Mouse (Mus musculus) testis, adult 2 months (tissue): ENCODE results near the gene Tas2r137. TPM values are rescaled to one million over a fixed set of nuclear protein-coding genes. Genes with fewer than 3 reads are reported as not detected.

Experiments
- H3K27ac ChIP-seq: fragments of 200-500 bp; 2 replicates; pipeline ENCODE4 v1.5.1; 2012; ENCODE audit warnings: low read depth, low read length; ENCODE audit not compliant: control insufficient read depth, insufficient read depth
- H3K27me3 ChIP-seq: fragments of 200-500 bp; 2 replicates; pipeline ENCODE4 v1.6.1; 2012; ENCODE audit warnings: mild to moderate bottlenecking, low read length, moderate library complexity; ENCODE audit not compliant: control insufficient read depth, insufficient read depth
- H3K36me3 ChIP-seq: fragments of 200-500 bp; 2 replicates; pipeline ENCODE4 v1.6.1; 2012; ENCODE audit warnings: mild to moderate bottlenecking, low read length; ENCODE audit not compliant: control insufficient read depth, insufficient read depth
- H3K4me1 ChIP-seq: fragments of 200-500 bp; 2 replicates; pipeline ENCODE4 v1.6.1; 2012; ENCODE audit warnings: low read length; ENCODE audit not compliant: control insufficient read depth, insufficient read depth
- H3K4me3 ChIP-seq: fragments of 200-500 bp; 2 replicates; pipeline ENCODE4 v1.5.1; 2012; ENCODE audit warnings: low read depth, mild to moderate bottlenecking, low read length, moderate library complexity, mixed read lengths; ENCODE audit not compliant: control insufficient read depth
- CTCF ChIP-seq: fragments of 200-500 bp; IDR thresholded peaks from 2 replicates; pipeline ENCODE4 v1.5.1; 2012; ENCODE audit warnings: low read depth, mild to moderate bottlenecking, inconsistent platforms, low read length, moderate library complexity; ENCODE audit not compliant: control insufficient read depth, insufficient read depth, insufficient replicate concordance
- POLR2A ChIP-seq: fragments of 200-500 bp; IDR thresholded peaks from 2 replicates; pipeline ENCODE4 v1.6.1; 2012; ENCODE audit warnings: low read depth, mild to moderate bottlenecking, inconsistent platforms, low read length, moderate library complexity; ENCODE audit not compliant: control insufficient read depth
- polyA plus RNA-seq: library from polyadenylated mRNA; depleted of rRNA; stranded (reverse); fragments of >200 nt; gene quantifications from 2 replicates; pipeline ENCODE4 v1.2.3, GENCODE M21; 2012; rRNA removed

Gene Tas2r137
- 0.12 TPM in 1 of 2 replicates, not detected in the other for polyA plus RNA-seq

DNA sequence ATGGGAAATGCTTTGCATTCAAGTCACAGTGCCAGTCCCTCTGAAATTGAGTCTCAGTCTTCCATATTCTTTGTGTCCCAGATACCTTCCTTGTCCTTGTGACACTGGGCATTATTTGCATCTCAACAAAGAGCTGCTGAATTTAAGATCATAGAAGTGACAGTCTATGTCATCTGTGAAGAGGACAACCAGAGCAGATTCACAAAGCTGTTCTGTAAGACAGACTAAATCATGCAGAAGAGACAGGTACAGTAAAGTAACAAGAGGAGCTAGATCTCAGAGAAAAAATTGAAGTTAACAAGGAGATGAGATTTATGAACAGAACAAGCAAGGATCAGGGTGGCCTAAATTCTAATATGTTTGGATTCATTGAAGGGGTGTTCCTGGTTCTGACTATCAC is at the start of gene Tas2r137:
Gene Tas2r137, plus strand, starts transcription at position 301 of the 400 bp plus-strand sequence.
- H3K36me3 ChIP-seq = no peaks in the 10 kb centered on the region
- no peaks in the 10 kb centered on the region for H3K27me3 ChIP-seq
- no peaks in the 10 kb centered on the region for H3K4me1 ChIP-seq
- H3K4me3 ChIP-seq = no peak within 1 kb of the TSS
- no peak for TF ChIP-seq CTCF
- no peak for TF ChIP-seq POLR2A
- H3K27ac ChIP-seq = no peak within 1 kb of the TSS

DNA sequence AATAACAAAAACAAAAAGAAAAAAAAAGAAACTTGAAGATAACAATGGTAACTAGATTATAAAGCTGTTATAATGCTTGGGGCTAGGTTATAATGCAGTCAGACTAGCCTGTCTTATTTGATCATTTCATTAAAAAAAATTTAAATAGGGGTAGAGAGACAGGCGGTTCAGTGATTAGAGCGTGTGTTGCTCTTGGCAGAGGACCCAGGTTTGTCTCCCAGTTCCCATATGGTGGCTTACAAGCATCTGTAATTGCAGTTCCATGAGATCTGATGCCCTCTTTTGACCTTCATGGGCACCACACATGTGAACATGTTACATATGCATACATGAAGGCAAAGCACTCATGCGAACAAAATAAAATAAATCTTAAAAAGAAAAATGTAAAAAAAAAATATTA is 49.8 kb upstream of the Tas2r137 start:
- H3K36me3 ChIP-seq = no peaks in the 10 kb centered on the region
- no peak overlapping the region for H3K27ac ChIP-seq
- no peak overlapping the region for H3K4me3 ChIP-seq
- no peak for TF ChIP-seq CTCF
- no peak for TF ChIP-seq POLR2A
- no peaks in the 10 kb centered on the region for H3K27me3 ChIP-seq
- H3K4me1 ChIP-seq = peaks cover 7% of the 10 kb centered on the region

DNA sequence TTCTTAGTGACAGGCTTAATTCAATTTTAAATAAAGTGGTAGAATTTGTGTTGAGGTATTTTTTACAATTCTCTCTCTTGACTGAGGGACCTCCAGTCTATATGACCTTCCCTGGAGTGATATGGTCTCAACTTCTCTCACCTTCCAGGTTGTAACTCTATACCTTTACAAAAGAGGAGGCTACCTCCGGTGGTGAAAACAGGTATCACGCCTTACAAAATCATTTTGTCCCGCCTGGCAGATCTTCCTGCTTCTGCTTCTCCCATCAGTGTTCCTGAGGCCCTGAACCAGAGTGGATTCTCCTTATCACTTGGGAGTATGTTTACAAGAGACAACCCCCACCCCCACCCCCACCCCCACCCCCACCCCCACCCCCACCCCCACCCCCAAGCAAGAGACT is 49.3 kb upstream of the Tas2r137 start:
- Histone ChIP-seq H3K36me3 (no peaks in the 10 kb centered on the region), H3K27me3 (no peaks in the 10 kb centered on the region), H3K27ac (no peak overlapping the region), H3K4me3 (no peak overlapping the region), H3K4me1 (peaks cover 6% of the 10 kb centered on the region)
- TF ChIP-seq POLR2A (no peak), CTCF (no peak)

DNA sequence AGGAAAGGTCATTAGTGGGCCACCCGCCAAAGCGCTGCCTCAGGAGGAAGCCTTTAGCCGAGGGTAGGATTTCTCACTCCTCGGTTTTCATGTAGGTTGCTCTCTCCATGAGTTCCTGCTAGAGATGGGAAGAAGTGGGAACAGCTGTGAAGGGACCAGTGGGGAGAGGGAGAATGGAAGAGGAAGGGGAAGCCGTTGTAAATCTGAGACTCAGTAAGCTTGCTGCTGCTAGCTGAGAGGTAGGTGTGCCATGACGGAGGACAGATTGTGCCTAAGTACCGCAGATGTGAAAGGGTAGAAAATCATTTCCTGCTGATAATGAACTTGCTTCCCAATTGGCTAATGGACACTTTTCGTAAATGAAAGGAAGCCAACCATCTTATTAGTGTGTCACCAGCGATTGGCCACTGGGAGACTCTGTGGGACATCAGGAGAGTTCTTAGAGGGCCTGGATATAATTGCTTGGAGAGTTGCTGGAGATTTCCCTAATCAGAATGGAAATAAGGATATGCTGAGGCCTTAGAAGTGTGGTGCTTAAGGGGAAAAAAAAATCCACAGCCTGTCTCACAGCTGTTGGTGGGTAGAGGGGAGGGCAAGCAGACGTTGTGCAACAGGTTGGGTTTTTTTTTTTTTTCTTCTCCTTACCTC is 47.6 kb upstream of the Tas2r137 start:
- Histone ChIP-seq H3K4me3 (no peak overlapping the region), H3K27me3 (no peaks in the 10 kb centered on the region), H3K4me1 (peaks cover 6% of the 10 kb centered on the region), H3K36me3 (no peaks in the 10 kb centered on the region), H3K27ac (no peak overlapping the region)
- no peak for TF ChIP-seq POLR2A
- TF ChIP-seq CTCF = no peak

DNA sequence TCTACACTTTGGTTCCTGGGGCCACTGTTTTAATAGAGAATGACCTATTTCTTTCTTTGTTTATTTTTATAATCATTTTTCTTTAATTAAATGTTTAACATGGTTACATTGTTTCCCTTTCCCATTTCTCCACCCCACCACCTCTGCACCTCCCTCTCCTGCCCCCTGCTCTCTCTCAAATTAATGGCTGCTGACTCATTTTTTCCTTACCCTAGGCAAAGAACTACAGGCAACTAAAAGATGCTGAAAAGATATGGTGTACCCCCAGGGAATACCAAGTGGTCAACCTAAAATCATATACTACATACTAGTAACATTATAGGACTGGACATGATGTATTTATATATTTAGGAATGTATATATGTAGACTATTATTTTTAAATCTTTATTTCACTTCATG is 42.4 kb upstream of the Tas2r137 start:
- H3K4me3 ChIP-seq = no peak overlapping the region
- no peaks in the 10 kb centered on the region for H3K4me1 ChIP-seq
- no peaks in the 10 kb centered on the region for H3K27me3 ChIP-seq
- TF ChIP-seq POLR2A = no peak
- no peak for TF ChIP-seq CTCF
- H3K27ac ChIP-seq = no peak overlapping the region
- H3K36me3 ChIP-seq = no peaks in the 10 kb centered on the region

DNA sequence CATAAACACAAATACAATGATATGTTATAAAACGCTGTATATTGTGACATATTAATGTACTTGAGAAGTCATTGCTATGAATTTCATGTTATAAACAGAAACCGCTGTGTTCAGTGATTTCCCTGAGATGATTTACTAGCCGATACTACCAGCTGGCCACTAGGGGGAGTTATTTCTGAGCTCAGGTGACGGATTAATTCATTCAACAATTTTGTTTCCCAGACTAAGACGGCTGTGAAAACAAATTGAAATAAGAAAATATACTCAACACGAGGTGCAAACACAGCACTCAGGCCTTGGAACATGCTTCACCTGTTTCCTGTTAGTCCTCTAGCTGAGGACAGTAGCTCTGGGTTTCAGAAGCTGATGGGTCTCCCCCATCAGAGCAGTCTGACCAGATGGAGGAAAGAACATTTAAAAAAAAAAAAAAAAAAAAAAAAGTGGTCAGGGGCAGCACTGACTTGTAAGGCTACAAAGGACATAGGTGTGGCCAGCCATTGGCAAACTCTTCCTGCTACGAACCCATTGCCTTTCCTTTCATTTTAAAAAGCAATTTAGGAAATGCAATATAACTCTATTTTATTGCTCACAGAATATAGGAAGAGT is 36.5 kb upstream of the Tas2r137 start:
- H3K27me3 ChIP-seq = no peaks in the 10 kb centered on the region
- H3K4me3 ChIP-seq = no peak overlapping the region
- no peaks in the 10 kb centered on the region for H3K36me3 ChIP-seq
- TF ChIP-seq CTCF (no peak), POLR2A (no peak)
- H3K4me1 ChIP-seq = no peaks in the 10 kb centered on the region
- no peak overlapping the region for H3K27ac ChIP-seq

DNA sequence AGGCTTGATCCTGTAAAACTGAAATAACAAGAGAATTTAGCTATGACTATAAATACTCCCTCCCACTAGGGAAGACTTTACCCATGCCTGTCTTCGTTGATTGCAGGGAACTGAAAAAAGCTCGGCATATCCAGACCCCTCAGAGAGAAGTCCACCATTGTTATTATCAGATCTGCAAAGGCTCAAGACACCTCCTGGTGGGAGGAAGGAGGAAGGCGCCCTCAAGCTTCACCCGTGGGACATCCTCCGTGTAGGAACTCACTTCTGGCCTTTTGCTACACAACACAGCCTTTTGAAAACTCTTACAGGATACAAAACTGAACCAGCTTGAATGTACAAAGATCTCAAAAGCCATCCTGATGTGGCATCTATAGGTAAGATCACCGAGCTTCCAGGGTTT is 25.3 kb upstream of the Tas2r137 start:
- no peaks in the 10 kb centered on the region for H3K36me3 ChIP-seq
- H3K27me3 ChIP-seq = no peaks in the 10 kb centered on the region
- no peak for TF ChIP-seq POLR2A
- TF ChIP-seq CTCF = no peak
- no peak overlapping the region for H3K4me3 ChIP-seq
- no peak overlapping the region for H3K27ac ChIP-seq
- no peaks in the 10 kb centered on the region for H3K4me1 ChIP-seq
